Mouse (Mus musculus) thymus, postnatal 36 days (tissue): ENCODE measurements around the gene Rnf141.

Experiments
- DNase-seq, 2 experiments: peaks; one replicate each; pipeline ENCODE4 v3.0.0; 2022; ENCODE audit warnings: mixed read lengths in 2 of 2

Rnf141 gene

DNA sequence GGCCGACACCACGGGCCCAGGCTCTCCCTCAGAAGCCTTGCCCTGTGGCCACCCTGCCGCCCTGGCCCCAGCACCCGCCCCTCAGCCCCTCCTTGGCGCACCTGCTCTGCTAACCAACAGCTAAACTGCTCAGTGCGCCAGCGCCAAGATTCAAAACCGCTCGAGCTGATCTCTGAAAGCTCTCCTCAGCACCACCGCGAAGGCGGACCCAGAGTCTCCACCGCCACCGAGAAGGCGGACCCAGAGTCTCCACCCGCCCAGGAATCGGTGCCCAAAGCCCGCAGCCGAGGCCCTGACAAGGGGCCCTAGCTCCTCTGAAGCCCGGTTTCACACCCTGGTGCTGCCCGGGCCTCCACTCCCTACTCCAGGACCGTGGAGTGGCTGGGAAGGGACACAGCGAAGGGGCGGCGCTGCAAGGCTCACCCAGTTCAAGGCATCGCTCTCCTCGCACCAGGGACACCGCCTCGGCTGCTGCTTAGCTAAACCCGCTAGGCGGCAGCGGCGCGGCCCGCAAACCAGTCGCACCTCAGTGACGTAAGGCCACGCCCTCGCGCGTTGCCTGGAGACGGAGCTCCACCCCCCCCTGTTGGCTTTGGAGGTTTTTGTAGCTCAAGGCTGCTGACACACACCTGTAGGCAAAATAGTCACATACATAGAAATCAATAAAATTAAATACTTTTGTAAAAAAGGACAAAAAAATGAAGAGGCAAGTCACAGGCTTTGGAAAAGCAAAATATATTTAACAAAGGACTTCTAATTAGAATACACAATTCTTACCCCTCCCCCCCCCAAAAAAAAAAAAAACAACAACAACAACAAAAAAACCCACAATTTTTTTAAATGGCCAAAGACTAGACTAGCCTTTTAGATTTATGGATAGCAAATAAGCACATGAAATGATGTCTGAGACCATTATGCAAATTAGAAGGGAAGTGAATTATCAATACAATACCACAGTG, at the start of gene Rnf141:
Rnf141 (minus strand) TSS at position 542 of the 959 bp plus-strand sequence.
- DNase-seq: peak; percentile 92 to 94

DNA sequence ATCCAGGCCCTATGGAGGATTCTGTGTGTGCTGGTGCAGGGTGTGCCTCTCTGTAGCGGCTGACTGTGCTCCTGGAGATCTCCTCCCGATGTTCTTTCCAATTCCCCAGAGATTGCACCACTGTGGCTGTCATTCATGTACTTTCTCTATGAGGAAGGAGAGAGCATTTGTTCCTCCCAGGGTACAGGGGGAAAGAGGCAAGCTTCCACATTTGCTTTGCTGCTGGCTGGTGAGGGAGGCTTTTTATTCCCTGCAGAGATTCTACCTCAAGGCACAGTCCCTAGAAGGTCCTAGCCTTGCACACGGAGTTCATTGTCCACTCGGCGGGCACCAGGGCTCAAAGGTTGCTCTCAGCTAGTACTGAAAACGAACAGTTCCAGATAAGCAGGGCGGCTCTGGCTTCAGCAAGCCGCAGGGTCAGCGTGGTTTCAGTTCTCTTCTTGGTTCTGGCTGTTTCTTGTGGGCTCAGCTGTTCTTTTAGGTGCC, 47.3 kb upstream of the Rnf141 start:
- DNase-seq: no peak

DNA sequence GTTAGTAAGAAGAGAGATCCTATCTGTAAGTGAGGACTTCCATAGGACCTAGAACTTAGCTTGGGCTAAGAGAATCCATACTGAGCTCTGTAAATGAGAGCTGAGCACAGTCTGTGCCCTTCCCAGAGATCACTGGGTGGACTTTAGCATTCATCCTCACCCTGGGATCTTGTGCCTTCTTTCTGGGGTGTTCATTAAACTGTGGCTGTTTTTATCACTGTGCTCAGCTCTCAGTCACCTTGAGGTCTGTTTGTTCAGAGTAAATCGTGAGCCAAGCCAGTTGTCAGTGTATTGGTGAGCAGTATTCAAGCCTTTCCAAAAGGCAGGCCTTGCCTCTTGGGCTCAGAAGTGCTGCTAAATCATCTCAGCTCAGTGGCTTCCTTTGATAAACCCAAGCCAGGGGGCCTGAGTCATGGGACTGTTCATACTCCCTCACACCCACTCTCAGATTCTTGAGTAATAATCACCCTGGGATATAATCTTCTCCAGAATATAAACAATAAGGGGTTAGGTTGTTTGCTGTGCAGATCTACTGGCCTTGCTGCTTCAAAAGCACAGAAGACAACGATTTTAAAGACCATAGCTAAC, 37.6 kb upstream of the Rnf141 start:
- no peak for DNase-seq

DNA sequence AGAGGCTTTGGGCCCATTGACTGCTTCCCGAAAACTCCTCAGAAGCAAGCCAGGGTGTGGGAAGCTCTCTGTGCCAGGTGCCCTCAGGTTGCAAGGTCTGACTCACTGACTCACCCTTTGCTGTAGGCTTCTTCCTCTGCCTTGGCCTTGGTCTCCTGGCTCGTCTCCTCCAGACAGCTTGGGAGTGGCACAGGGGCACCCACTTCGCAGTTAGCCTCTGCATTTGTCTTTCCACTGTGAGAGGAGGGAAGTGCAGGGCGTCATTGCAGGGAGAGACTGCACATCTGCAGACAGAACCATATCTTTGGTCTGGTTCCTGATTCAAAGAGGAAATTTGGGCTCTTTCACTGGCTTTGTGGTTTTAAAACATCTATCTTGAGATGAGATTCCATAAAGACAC, 33.8 kb upstream of the Rnf141 start:
- DNase-seq: no peak

DNA sequence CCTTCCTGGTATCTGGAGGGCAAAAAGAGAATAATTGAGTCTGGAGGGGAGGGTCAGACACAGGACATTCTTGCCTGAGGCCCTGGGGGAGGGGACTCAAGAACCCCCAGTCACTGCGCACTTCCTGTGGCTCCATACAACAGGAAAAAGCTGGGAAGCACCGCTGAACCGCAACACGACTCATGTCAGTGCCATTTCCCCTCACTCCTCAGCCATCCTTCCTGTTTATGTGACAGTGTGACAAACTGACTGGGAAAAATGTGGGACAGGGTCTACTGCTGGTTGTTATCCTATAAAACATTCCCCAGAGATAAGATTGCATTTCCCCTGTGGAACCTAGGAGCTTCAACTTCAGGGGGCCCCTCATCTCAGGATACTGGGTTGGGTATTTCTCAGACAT, 32.7 kb upstream of the Rnf141 start:
- no peak for DNase-seq

DNA sequence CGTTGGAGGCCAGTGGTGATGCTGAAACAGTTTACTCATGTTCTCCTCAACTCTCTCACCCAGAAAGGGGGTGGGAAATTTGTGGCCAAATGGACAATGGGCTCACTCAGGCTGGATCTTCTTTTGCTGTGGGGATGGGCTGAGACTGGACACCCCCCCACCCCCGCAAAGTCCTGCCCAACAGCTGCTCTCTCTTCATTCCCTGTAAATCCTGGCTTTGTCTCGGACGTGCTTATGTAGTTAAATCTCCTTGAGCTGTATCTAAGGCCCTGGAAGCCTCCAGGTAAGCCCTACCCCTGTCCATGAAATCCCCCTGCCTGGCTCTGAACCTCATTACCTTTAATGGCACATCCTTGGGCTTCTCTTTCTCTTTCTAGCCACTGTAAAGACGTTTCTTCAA, 24.6 kb upstream of the Rnf141 start:
- no peak for DNase-seq

DNA sequence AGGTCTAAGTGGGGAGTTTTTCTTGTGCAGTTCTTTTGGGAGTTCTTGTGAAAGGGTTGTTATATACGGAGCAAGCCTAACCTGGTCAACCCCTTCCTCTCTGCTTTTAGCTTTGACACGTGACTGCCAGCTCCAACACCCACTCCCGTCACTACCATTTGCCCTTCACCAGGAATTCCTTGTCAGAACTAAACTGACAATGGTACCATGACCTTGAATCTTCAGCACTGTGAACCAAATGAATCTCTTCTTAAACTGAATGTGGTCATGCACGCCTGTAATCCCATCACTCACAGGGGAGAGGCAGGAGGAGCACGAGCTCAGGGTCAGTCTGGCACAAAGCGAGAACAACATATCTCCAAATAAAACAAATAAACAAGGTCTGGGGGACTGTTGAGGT, 22.9 kb upstream of the Rnf141 start:
- no peak for DNase-seq

DNA sequence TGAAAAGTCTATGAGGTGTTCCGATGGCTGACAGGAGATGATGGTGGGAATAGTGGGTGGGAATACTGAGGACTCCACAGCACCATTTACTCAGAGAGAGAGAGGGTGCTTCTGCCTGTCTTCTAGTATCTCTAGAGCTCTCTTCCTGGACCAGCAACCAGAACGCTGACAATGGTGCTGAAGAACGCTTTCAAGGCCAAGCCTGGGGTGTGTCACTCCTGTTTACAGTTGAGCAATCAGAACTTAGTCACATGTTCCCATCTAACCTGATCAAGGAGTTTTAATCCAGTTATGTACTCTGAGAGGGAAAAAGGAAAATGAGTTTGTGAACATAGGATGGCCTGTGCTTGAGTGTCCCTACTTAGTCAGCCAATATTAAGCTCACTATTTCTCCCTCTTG, 21.8 kb upstream of the Rnf141 start:
- no peak for DNase-seq

DNA sequence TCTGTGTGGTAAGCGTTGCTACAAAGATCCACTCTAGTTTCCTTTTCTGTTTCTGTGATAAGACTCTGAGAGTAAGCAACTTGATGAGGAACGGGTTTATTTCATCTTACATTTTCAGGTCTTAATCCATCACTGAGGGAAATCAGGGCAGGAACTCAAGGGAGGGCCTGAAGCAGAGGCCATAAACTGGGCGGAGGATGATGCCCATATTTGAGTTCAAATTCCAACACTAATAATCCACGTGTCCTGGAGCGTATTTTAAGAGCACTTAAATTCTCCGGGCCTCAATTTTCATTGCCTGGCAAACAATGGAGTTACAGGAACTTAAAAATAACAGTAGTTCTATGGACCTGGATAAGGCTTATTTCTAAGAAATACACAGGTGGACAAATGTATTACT, 21.3 kb upstream of the Rnf141 start:
- DNase-seq: no peak

DNA sequence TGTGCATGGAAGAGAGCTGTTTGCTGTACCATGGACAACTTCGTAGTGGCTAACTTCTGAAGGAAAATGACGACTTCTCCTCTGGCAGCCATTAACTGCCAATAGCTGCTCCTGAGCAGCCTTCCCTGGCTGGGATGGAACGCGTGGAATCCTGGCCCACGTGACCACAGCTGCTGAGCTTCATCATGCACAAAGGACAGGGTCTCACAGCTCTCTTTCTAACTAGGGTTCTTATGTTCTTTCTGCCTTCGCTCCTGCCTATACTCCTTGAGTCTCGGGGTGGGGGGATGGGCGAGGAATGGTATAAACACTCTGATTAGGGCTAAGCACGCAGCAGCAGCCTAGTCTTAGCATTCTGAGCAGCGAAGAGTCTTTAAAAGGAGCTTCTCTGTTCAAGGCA, 20.8 kb upstream of the Rnf141 start:
- DNase-seq: no peak

DNA sequence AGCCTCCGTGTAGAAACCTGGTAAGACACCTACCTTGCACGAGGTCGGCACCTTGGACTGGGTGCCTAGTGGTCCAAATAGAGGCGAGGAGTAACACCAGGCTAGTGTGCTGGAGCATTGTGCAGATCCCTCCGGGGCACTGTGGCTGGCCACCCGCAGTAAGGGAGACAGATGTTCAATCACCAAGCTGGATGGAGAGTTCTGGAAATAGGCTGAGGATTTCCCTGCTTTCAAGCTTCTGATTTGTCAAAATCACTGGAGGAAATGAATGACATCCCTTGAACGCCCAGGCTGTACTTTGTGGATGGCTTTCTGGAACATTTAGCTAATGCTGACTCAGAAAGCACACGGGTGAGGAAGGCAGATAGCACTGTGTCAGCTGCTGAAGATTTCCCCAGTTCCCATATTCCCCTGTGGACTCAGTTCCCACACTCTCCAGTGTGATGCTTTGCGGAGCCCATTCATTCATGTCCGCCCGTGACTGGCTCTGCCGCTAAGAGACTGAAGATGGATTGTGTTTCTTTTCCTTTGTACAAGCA, 18.6 kb upstream of the Rnf141 start, which contains the start of gene Lyve1:
Lyve1 (minus strand) TSS at position 489 of the 539 bp plus-strand sequence.
- DNase-seq: no peak

DNA sequence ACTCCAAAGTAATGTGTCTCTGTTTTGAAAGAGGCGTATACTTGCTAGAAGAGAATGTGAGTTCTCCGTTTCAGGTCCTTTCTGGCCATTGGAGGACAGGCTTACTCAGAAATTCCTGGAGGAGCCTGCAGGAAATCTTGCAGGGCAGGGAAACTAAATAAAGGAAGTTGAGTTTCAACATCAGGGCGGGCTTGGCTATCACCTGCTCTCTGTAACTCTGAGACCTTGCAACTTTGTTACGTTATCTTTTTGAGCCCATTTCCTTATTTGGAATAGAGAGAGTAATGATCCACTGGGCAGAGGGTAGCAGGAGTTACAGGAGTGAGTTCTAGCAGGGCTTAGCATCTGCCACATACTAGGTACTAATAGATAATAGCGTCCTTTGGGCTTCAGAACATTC, 15.9 kb upstream of the Rnf141 start:
- DNase-seq: no peak

DNA sequence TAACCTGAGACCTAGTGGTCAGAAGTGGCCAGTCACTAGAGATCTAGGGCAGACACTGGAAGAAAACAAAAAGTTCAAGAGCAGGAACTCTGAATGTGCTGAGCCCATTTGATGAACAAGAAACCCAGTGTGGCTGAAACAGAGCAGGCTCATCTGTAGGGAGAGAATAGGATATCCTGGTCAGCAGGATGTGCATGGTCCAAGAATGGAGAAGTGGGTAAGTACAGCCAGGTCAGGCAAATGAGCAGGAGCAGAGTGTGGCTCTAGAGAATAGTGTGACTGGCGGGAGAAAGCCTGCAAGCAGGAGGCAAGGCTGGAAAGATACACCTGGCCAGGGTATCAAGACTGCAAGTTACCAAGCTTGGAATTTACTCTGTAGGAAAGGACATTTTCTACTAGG, 11.3 kb upstream of the Rnf141 start:
- DNase-seq: no peak

DNA sequence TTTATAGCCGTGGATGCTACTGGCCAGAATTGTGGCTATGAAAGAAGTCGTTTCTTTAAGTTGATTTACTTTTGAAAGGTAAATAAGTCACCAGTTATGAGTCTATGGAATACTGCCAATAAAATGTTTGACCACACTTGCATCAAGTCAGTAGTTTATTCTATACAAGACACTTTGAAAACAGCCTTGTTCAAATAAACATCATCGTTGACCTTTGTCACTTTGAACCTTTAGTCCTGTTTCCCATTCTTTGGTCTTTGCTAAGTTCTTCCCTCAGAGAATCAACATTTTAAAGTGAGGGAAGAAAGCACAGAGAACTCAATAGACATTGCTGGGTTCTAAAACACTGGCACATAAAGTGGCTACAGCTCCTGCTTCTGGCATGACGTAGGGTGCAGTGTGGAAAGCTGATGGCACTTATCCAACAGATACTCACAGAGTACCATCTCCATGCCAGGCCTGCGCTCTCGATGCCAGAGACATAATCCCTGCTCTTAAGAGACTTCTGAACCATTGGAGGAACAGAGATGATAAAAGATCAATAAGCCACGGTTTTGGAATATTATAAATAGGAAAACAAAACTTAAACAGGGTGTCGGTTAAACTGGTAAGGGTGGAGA, 10.8 kb upstream of the Rnf141 start:
- DNase-seq: no peak

DNA sequence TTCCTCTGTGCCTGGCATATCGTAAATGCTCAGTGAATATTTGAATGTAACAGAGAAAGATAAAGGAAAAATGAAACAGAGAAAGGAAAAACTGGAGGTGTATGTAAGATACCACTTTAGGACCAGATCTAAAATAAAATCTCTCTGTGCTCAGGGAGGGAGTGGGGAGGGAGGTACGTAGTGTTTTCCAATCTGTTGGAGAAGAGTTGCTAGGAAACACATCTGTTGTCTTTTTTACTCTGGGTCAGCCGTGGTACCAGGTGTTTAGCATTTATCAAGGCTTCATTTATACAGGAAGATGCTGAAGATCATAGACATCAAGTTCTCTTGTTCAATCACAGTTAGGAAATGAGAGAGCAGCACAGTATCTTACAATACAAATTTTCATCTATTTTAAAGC, 10.3 kb upstream of the Rnf141 start:
- no peak for DNase-seq

DNA sequence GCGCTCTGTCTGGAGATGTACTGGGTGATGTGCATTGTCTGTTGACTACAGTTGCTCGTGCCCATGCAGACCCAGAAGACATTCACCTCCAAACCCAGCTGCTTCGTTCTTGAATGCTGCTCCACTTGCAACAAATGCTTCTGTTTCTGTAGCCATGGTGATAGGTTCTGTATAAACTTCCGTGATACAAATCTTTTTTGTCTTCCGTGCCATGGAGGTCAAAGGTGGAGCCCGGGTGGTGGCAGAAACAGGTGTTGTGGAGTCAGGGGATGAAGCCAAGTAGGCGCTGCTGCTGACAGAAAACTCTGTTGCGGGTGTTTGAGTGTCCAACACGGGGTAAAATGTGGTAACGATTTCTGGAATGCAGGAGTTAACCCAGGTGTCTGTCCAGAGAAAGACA, 9.4 kb upstream of the Rnf141 start:
- DNase-seq: no peak

DNA sequence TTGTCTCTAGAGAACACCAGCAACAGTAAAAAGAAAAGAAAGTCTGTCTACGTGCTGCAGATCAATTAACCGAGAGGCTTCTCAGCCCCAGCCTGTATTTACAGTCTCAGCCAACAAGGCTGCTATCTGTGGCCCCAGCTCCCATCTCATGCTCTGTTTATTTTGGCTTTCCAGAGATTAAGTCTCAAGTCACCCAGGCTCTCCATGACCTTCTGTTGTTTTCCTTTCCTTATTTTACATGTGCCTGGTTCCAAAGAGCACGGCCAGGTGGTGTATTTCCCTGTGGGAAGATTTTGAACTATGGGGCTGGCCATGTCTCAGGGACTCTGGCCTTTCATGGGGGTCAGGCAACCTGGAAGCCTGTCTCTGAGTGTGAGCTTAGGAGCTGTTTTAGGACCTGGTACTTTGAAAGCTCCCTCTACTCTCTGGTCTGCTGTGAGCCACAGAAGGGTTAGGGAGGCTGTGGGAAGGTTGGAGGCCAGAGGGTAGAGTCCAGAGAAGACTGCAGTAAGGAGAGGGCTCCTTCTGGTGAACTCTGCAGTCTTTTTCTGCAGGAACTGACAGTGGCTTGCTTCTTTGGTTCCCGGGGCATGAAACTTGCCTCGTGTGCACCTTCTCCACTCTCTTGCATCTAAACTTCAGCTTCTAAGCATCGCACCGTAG, 7.4 kb upstream of the Rnf141 start:
- DNase-seq: no peak

DNA sequence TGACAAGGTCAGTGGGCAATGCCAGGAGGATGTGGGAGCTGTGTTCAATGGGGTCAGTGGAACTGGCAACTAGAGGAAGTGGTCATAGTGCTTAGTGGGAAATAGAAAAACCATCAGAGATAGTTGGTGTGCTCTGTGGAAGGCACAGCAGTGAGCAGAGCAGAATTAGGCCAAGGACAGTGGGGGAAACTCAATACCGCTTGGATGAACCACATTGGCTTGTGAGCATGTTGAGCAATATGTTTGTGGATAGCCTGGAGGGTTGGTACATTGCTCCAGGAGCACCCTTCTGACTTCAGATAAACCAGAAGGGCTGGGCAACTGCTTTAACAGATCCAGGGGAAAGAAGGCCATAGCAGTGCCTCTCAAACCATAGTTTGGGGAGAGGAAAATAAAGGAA, 4.1 kb upstream of the Rnf141 start:
- DNase-seq: no peak

DNA sequence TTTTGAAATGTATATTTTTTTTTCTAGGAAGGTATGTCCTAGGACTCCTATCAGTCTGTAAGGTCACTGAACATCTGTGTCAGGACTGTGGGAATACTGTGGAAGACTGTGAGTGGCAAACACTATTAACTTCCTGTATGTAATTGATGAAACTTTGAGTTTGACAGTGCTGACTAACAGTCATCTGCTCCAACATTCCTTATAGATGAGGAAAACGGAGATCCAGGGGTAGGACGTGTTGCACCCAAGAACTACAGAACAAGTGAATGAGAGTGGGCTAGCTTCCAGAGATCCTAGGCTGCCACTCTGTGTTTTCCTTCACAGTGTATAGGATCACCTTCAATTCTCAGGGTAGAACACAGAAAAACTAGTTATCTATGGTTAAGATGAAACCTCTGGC, 3.1 kb upstream of the Rnf141 start:
- DNase-seq: no peak

DNA sequence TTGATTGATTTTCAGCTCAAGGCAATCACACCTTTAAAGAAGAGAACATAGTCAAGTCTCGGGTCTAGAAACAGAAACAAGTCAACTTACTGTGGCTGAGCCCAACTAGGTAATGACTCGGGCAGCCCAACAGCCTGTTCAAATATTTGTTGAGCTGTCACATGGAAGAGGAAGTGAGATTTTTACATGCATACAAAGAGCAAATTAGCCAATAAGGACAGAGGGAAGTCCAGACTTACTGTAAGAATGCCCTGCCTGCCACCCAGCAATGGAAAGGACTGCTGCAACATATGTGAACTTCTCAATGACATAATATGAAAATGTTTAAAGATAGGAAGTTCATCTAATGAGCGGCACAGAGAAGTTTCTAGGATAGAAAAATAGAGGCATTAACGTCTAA, 3.9 kb downstream of the Rnf141 start:
- DNase-seq: no peak

DNA sequence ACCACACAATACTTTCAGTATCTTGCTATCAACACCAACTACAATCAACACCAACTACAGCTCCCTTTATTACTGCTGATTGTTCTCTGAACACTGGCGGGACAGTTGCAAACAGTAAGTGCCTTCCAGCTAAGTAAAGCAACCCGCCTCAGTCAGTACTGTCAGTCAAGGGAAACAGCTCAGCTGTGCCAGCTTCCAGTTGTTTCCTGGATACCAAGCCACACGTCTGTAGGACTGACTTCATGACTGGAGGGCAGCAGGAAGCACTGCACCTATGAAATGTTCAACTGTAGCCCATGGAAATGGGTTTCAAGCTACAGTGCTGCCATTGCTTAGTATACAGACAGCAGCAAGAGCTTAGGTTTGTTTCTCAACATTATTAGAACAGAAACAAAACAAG, 9.7 kb downstream of the Rnf141 start:
- no peak for DNase-seq

DNA sequence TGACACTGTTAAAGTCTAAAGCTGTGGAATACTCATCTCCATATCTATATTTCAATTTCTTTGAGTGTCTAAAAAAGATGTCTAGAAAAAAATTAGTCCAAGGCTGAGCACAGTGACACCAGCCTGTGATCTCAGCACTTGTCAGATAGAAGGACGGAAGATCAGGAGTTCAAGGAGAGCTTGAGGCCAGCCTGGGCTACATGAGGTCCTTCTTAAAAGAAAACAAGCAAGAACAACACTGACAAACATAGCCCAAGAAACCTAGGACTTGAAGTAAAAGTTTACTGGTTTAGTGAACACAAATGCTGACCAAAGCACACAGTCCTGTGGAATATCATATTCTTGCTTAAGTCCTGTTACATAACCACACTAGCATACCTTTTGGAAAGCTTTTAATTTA, 10.2 kb downstream of the Rnf141 start:
- no peak for DNase-seq

DNA sequence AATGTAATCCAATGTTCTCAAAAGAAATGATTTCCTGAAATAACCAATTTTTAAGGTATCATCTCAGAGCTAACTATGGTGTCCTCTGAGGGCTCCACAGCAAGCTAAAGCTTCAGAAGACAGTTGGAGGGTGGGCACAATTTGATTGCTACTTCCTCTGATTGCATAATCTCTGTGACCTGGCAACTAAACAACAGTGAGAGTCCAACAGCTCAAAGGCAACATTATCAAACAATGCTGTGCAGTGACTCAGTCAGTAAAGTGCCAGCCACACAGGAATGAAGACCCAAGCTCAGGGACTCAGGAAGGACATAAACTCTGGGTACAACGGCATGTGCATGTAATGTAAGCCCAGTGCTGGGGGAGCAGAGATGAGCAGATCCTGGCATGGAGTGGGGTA, 11.2 kb downstream of the Rnf141 start:
- no peak for DNase-seq
